ENCODE assay signal across 20 mouse cellular contexts in the genomic region with DNA sequence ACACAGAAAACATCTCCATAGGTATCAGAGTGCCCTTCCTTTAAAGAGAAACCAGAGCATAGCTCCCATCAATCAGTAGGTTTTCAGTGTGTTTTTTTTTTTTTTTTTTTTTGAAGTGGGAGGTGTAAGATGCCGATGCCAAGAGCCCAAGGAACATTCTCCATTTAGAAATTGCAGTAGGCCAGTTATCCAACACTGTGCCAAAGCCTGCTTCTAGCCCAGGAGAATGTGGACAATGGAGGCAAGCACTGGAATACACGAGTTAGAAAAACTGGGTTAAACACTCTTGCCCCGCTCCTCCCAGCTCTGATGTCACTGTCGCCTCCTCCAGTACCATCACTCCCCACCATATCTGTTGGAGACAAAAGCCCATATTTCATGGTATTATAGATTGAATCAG. TPM values are rescaled to one million over a fixed set of nuclear protein-coding genes. Genes with fewer than 3 reads are reported as not detected.
DNase-seq lines count a peak whose midpoint lies in the region; TF ChIP-seq lines count a peak whose summit lies in the region.
"Had no signal": no experiment of that assay in that cellular context is flagged by ENCODE, and none has a peak within 500 bp of the region (broad histone marks: within the 10 kb centered on the region; RNA-seq: fewer than 3 reads in every experiment).

No protein-coding gene starts in this region.

- intact Hi-C loops in left cerebral cortex, adult 2 months (cut with DNase I) = loop anchor here (2.0 to 5.0 kb wide), 2 partner anchors 31 to 90 kb away; partner anchors contain the start of gene Tapt1
- intact Hi-C loops in left cerebral cortex, postnatal 10 days (cut with DNase I) = no loop called here

- H3K27ac ChIP-seq in left cerebral cortex, adult 2 months = 0 out of 2 replicates have a peak overlapping the region, but pooled peaks have one; percentile 30
- H3K27ac ChIP-seq: embryonic facial prominence, embryonic 10.5 days; embryonic facial prominence, embryonic 13.5 days; forebrain, embryonic 12.5 days; forebrain, embryonic 15.5 days; heart, embryonic 13.5 days; hindbrain, embryonic 12.5 days; hindbrain, embryonic 15.5 days had no signal

- TF ChIP-seq CTCF in left cerebral cortex, adult 2 months (IDR thresholded peaks at IDR 0.05) = no peak

- peak; percentile 33 for DNase-seq in heart, adult 11 months
- DNase-seq in heart, postnatal 4 days = no peak
- no peak for DNase-seq in left cerebral cortex, adult 2 months (ENCODE audit: extremely low spot score in 1 of 2, low spot score in 2 of 2)
- no peak for DNase-seq in left cerebral cortex, postnatal 10 days (ENCODE audit: extremely low spot score in 1 of 2, low spot score in 2 of 2)
- peak; percentile 75 for DNase-seq in brain, adult 2 months (ENCODE audit: low read depth, low spot score)
- DNase-seq in cerebellum, adult 8-10 months = no peak
- DNase-seq: adrenal gland, postnatal 10 days; cerebellum, adult 11 months; cerebellum, postnatal 36 days; gastrocnemius, postnatal 10 days; gastrocnemius, postnatal 36 days; heart, postnatal 14 days had no signal

- no peak overlapping the region for H3K4me3 ChIP-seq in left cerebral cortex, adult 2 months
- H3K4me3 ChIP-seq: embryonic facial prominence, embryonic 10.5 days; embryonic facial prominence, embryonic 13.5 days; erythroblast, embryonic 14.5 days; forebrain, embryonic 12.5 days; forebrain, embryonic 15.5 days; heart, embryonic 13.5 days; hindbrain, embryonic 12.5 days; hindbrain, embryonic 15.5 days had no signal

RNA-seq across cellular contexts. Expression of gene Tapt1, which starts 31.0 kb away (rescaled TPM):
- 10 to 100 TPM; 28.7 to 35.1 TPM for total RNA-seq in heart, postnatal 4 days (2021)
- 10 to 100 TPM; 51.6 to 53.9 TPM for total RNA-seq in left cerebral cortex, adult 2 months (2021)
- total RNA-seq in left cerebral cortex, postnatal 10 days (2021) = 10 to 100 TPM; 43.0 to 52.3 TPM

Comparison
In these comparisons a context has a peak if more than half of its experiments do, and no peak if none do; other contexts are left out.
1. DNase-seq: peak in heart, adult 11 months (single experiment) and brain, adult 2 months (single experiment); none in heart, postnatal 4 days (single experiment), left cerebral cortex, adult 2 months (0 of 2), left cerebral cortex, postnatal 10 days (0 of 2) and cerebellum, adult 8-10 months (single experiment).